Mouse (Mus musculus) lung, postnatal 0 days (tissue): ENCODE results near the gene Ddx17.
A peak's percentile ranks its signal among the peaks of the same experiment; 100 is the strongest.

ENCODE experiments used
- CTCF ChIP-seq: IDR thresholded peaks from 2 replicates; pipeline ENCODE4 v1.5.1; 2016; ENCODE audit warnings: antibody characterized with exemption, mild to moderate bottlenecking
- EP300 ChIP-seq: IDR thresholded peaks from 2 replicates; pipeline ENCODE4 v1.6.1; 2016; ENCODE audit warnings: antibody characterized with exemption, mild to moderate bottlenecking, control low read depth

DNA sequence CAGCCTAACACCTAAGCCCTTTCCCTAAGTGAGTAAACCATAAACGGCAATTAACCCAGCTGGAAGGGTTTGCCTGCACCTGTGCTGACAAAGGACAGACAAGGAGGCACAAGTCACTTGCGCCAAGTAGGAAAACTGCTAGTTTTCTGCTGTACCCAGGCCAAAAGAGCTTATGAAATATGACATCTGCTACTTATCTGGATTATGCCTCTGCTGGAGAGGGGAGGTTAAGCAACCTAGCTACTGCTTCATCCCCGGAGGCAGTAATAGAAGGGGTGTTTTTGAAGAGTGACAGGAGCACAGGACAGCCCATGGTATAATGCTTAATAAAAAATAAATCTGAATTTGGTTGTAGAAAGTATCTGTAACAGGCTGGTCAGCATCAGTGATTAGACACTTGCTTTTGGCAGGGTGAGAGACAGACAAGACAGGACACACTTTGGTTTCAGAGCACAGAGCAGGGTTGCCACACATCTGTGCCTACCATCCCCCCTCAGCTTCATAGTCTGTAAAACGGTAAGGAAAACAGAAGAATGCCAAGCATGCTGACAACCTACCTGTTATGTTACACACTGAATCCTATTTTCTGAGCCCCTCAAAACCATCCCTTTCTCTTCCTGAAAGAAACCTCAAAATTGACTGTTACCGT is 18.4 kb downstream of the Ddx17 start:
- TF ChIP-seq EP300, result 0 out of 2 replicates have a peak, but pooled peaks have one; percentile 8
- peak; percentile 37 for TF ChIP-seq CTCF
